Mouse (Mus musculus) MEL (cell line): ENCODE measurements around the gene Neu2.

Experiments used
- CTCF ChIP-seq, 3 experiments: IDR thresholded peaks in 2 of 3; conservative IDR thresholded peaks in 1 of 3; 2 replicates each; pipeline ENCODE4 v1.5.1; 2011 to 2012; ENCODE audit warnings: low read length in 3 of 3, low read depth in 2 of 3, mild to moderate bottlenecking in 2 of 3, improper control_type of control experiment in 1 of 3, inconsistent platforms in 1 of 3, mixed read lengths in 1 of 3, moderate library complexity in 1 of 3; ENCODE audit not compliant: control insufficient read depth in 1 of 3, insufficient read depth in 1 of 3, poor library complexity in 1 of 3, severe bottlenecking in 1 of 3
- GATA1 ChIP-seq: IDR thresholded peaks from 2 replicates; pipeline ENCODE4 v1.6.1; 2011; ENCODE audit warnings: low read depth, low read length, improper control_type of control experiment

DNA sequence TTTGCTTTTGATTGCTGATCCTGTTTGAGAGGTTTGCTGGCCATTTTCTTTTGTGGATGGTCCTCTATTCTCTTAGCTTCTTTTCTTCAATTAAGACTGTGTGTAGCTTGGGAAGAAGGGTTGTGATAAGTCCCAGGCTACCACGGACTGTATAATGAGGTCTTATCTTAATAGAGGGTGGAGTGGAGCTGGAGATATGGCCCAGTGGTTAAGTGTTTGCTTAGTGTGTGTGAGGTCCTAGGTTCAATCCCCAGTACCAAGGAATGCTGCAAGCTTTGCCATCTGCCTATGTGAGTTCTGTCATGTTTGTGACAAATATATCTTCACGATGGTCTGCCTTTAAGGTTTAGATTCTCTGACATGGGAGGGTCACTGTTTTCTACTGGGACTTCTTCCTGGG lies 118.4 kb downstream of the Neu2 start:
- TF ChIP-seq CTCF (IDR thresholded peaks at IDR 0.05 in 2 of 3, conservative IDR thresholded peaks at IDR 0.05 in 1 of 3; ENCODE audit: control insufficient read depth in 1 of 3, insufficient read depth in 1 of 3, low read depth in 2 of 3, low read length in 3 of 3, poor library complexity in 1 of 3, severe bottlenecking in 1 of 3): no peak
- peak; percentile 96 for TF ChIP-seq GATA1
